ENCODE assay signal across 19 mouse cellular contexts in genomic region chr1:175032015-175032414, GRCm38 (mm10).
DNase-seq lines count a peak whose midpoint lies in the region; ATAC-seq and TF ChIP-seq lines count a peak whose summit lies in the region.
"Had no signal": no experiment of that assay in that cellular context is flagged by ENCODE, and none has a peak within 500 bp of the region (broad histone marks: within the 10 kb centered on the region; RNA-seq: fewer than 3 reads in every experiment).

No protein-coding gene starts in this region.

- DNase-seq in embryonic facial prominence, embryonic 14.5 days (ENCODE audit: low spot score): peak; percentile 8
- DNase-seq in embryonic facial prominence, embryonic 10.5 days (ENCODE audit: low spot score): no peak
- DNase-seq in left cerebral cortex, adult 2 months (ENCODE audit: extremely low spot score in 1 of 2, low spot score in 2 of 2): no peak
- no peak for DNase-seq in left cerebral cortex, postnatal 36 days (ENCODE audit: low spot score in 2 of 2)
- no peak for DNase-seq in cerebellum, adult 8-10 months
- DNase-seq: adrenal gland, adult 2 months; heart, postnatal 36 days; layer of hippocampus, postnatal 36 days; left cerebral cortex, postnatal 4 days; spleen, adult 18-20 months; thymus, adult 2 months had no signal

- TF ChIP-seq CTCF in left cerebral cortex, adult 2 months (IDR thresholded peaks at IDR 0.05): no peak
- TF ChIP-seq CTCF in embryonic fibroblast, embryonic 13.5 days (IDR thresholded peaks at IDR 0.05; ENCODE audit: borderline replicate concordance, insufficient read depth, low read length): no peak

- H3K9ac ChIP-seq in embryonic facial prominence, embryonic 14.5 days (ENCODE audit: low read depth, low read length): no peak overlapping the region
- no peak overlapping the region for H3K9ac ChIP-seq in neural tube, embryonic 14.5 days (replicated peaks; ENCODE audit: low read depth, low read length)
- H3K9ac ChIP-seq in heart, embryonic 12.5 days: no peak overlapping the region
- H3K9ac ChIP-seq: heart, embryonic 13.5 days; kidney, embryonic 15.5 days; liver, embryonic 12.5 days; lung, embryonic 15.5 days had no signal

- TF ChIP-seq POLR2A in embryonic fibroblast, embryonic 13.5 days (IDR thresholded peaks at IDR 0.05; ENCODE audit: low read depth, low read length): no peak

- H3K4me2 ChIP-seq in embryonic facial prominence, embryonic 14.5 days (ENCODE audit: low read depth, low read length): no peak overlapping the region
- H3K4me2 ChIP-seq in neural tube, embryonic 14.5 days (ENCODE audit: low read depth, low read length): no peak overlapping the region
- H3K4me2 ChIP-seq in heart, embryonic 12.5 days: no peak overlapping the region
- H3K4me2 ChIP-seq: heart, embryonic 13.5 days; kidney, embryonic 15.5 days; liver, embryonic 12.5 days; lung, embryonic 15.5 days had no signal

- no peak overlapping the region for H3K4me3 ChIP-seq in embryonic facial prominence, embryonic 14.5 days (ENCODE audit: low read depth, low read length)
- H3K4me3 ChIP-seq in embryonic facial prominence, embryonic 10.5 days: no peak overlapping the region
- no peak overlapping the region for H3K4me3 ChIP-seq in left cerebral cortex, adult 2 months
- no peak overlapping the region for H3K4me3 ChIP-seq in embryonic fibroblast, embryonic 13.5 days (ENCODE audit: insufficient read depth, low read length)
- no peak overlapping the region for H3K4me3 ChIP-seq in neural tube, embryonic 14.5 days (ENCODE audit: low read depth, low read length)
- no peak overlapping the region for H3K4me3 ChIP-seq in heart, embryonic 12.5 days
- H3K4me3 ChIP-seq: heart, embryonic 13.5 days; kidney, embryonic 15.5 days; liver, embryonic 12.5 days; lung, embryonic 15.5 days had no signal

- no peaks in the 10 kb centered on the region for H3K36me3 ChIP-seq in embryonic facial prominence, embryonic 14.5 days (ENCODE audit: control insufficient read depth, insufficient read depth, low read length)
- no peaks in the 10 kb centered on the region for H3K36me3 ChIP-seq in embryonic facial prominence, embryonic 10.5 days (replicated peaks)
- no peaks in the 10 kb centered on the region for H3K36me3 ChIP-seq in neural tube, embryonic 14.5 days (ENCODE audit: control insufficient read depth, insufficient read depth, low read length)
- H3K36me3 ChIP-seq in heart, embryonic 12.5 days: no peaks in the 10 kb centered on the region
- H3K36me3 ChIP-seq: heart, embryonic 13.5 days; kidney, embryonic 15.5 days; liver, embryonic 12.5 days; lung, embryonic 15.5 days had no signal

- H3K9me3 ChIP-seq in embryonic facial prominence, embryonic 14.5 days (ENCODE audit: control insufficient read depth, low read length): no peaks in the 10 kb centered on the region
- H3K9me3 ChIP-seq in embryonic facial prominence, embryonic 10.5 days: no peaks in the 10 kb centered on the region
- H3K9me3 ChIP-seq in neural tube, embryonic 14.5 days (ENCODE audit: control insufficient read depth, low read length): no peaks in the 10 kb centered on the region
- H3K9me3 ChIP-seq in heart, embryonic 12.5 days (replicated peaks): no peaks in the 10 kb centered on the region
- H3K9me3 ChIP-seq: heart, embryonic 13.5 days; kidney, embryonic 15.5 days; liver, embryonic 12.5 days; lung, embryonic 15.5 days had no signal

- H3K27ac ChIP-seq in embryonic facial prominence, embryonic 14.5 days (replicated peaks; ENCODE audit: low read depth, low read length): 0 out of 2 replicates have a peak overlapping the region, but pooled peaks have one; percentile 25
- no peak overlapping the region for H3K27ac ChIP-seq in embryonic facial prominence, embryonic 10.5 days (replicated peaks)
- H3K27ac ChIP-seq in left cerebral cortex, adult 2 months: peak overlapping the region; percentile 53; the same call in 1 of the 2 replicates
- H3K27ac ChIP-seq in embryonic fibroblast, embryonic 13.5 days (ENCODE audit: insufficient read depth, low read length): peak overlapping the region; percentile 72; the same call in 1 of the 2 replicates
- 0 out of 2 replicates have a peak overlapping the region, but pooled peaks have one; percentile 18 for H3K27ac ChIP-seq in neural tube, embryonic 14.5 days (ENCODE audit: low read depth, low read length)
- H3K27ac ChIP-seq in heart, embryonic 12.5 days (ENCODE audit: poor library complexity, severe bottlenecking): no peak overlapping the region
- H3K27ac ChIP-seq: heart, embryonic 13.5 days; kidney, embryonic 15.5 days; liver, embryonic 12.5 days; lung, embryonic 15.5 days; macrophage had no signal

- no peaks in the 10 kb centered on the region for H3K27me3 ChIP-seq in embryonic facial prominence, embryonic 14.5 days (replicated peaks; ENCODE audit: control insufficient read depth, insufficient read depth, low read length)
- H3K27me3 ChIP-seq in embryonic facial prominence, embryonic 10.5 days (replicated peaks; ENCODE audit: low read depth, poor library complexity, severe bottlenecking): no peaks in the 10 kb centered on the region; the same call in 1 of the 2 replicates
- no peaks in the 10 kb centered on the region for H3K27me3 ChIP-seq in neural tube, embryonic 14.5 days (ENCODE audit: control insufficient read depth, insufficient read depth, low read length)
- H3K27me3 ChIP-seq in heart, embryonic 12.5 days (replicated peaks): no peaks in the 10 kb centered on the region
- H3K27me3 ChIP-seq: heart, embryonic 13.5 days; kidney, embryonic 15.5 days; liver, embryonic 12.5 days; lung, embryonic 15.5 days had no signal

- no peak for ATAC-seq in embryonic facial prominence, embryonic 14.5 days (ENCODE audit: low read depth)
- ATAC-seq in neural tube, embryonic 14.5 days (ENCODE audit: low read depth): peak; percentile 43; the same call in 1 of the 2 replicates
- no peak for ATAC-seq in heart, embryonic 12.5 days (ENCODE audit: insufficient number of reproducible peaks, low FRiP score)
- ATAC-seq: liver, embryonic 12.5 days had no signal

- intact Hi-C loops in left cerebral cortex, adult 2 months (cut with DNase I): no loop called here
- intact Hi-C loops in left cerebral cortex, postnatal 36 days (cut with DNase I): loop anchor here (10.0 kb wide), 1 partner anchor 643 kb away; no protein-coding TSS in a partner anchor

- whole genome bisulfite sequencing in embryonic facial prominence, embryonic 14.5 days: 41% methylated on average over 6 of the region's 6 CpGs
- 42% methylated on average over 6 of the region's 6 CpGs for WGBS in embryonic facial prominence, embryonic 10.5 days
- WGBS in neural tube, embryonic 14.5 days: 9% methylated on average over 6 of the region's 6 CpGs
- 53% methylated on average over 6 of the region's 6 CpGs for WGBS in heart, embryonic 12.5 days

- H3K4me1 ChIP-seq in embryonic facial prominence, embryonic 14.5 days (ENCODE audit: control insufficient read depth, insufficient read depth, low read length): peaks cover 6% of the 10 kb centered on the region
- H3K4me1 ChIP-seq in embryonic facial prominence, embryonic 10.5 days: peaks cover 30% of the 10 kb centered on the region
- no peaks in the 10 kb centered on the region for H3K4me1 ChIP-seq in embryonic fibroblast, embryonic 13.5 days (ENCODE audit: control insufficient read depth, insufficient read depth, low read length)
- peaks cover 11% of the 10 kb centered on the region for H3K4me1 ChIP-seq in neural tube, embryonic 14.5 days (ENCODE audit: control insufficient read depth, insufficient read depth, low read length)
- peaks cover 7% of the 10 kb centered on the region for H3K4me1 ChIP-seq in heart, embryonic 12.5 days (replicated peaks)
- H3K4me1 ChIP-seq: liver, embryonic 12.5 days; lung, embryonic 15.5 days had no signal

Comparison
In these comparisons a context has a peak if more than half of its experiments do, and no peak if none do; other contexts are left out.
1. H3K27ac ChIP-seq: peak in embryonic facial prominence, embryonic 14.5 days (single experiment), left cerebral cortex, adult 2 months (single experiment), embryonic fibroblast, embryonic 13.5 days (single experiment) and neural tube, embryonic 14.5 days (single experiment); none in embryonic facial prominence, embryonic 10.5 days (single experiment) and heart, embryonic 12.5 days (single experiment).